Mouse (Mus musculus): ENCODE data around the gene Grk2.

Grk2 gene

GRCm38 (mm10) chr19:4302936-4303639 lies 2.9 kb downstream of the Grk2 start:
- peak; percentile 98 for DNase-seq

- DNase-seq, result peak; percentile 65
Observed at GRCm38 (mm10) chr19:4301735-4302651, 4.0 kb downstream of the Grk2 start.

GRCm38 (mm10) chr19:4300852-4301734 lies 4.9 kb downstream of the Grk2 start:
- DNase-seq, result peak; percentile 58

GRCm38 (mm10) chr19:4300271-4300704 lies 5.7 kb downstream of the Grk2 start:
- peak; percentile 67 for DNase-seq

GRCm38 (mm10) chr19:4299574-4300270 lies 6.3 kb downstream of the Grk2 start:
- DNase-seq, result no peak

GRCm38 (mm10) chr19:4299126-4299525 lies 6.9 kb downstream of the Grk2 start:
- no peak for DNase-seq

GRCm38 (mm10) chr19:4298322-4299121 lies 7.5 kb downstream of the Grk2 start:
- no peak for DNase-seq

- no peak for DNase-seq
Observed at GRCm38 (mm10) chr19:4297851-4298250, 8.2 kb downstream of the Grk2 start.

GRCm38 (mm10) chr19:4296611-4297010 lies 9.4 kb downstream of the Grk2 start:
- DNase-seq, result no peak

- DNase-seq, result no peak
Observed at GRCm38 (mm10) chr19:4295391-4295790, 10.6 kb downstream of the Grk2 start.

GRCm38 (mm10) chr19:4294381-4295097 lies 11.5 kb downstream of the Grk2 start:
- DNase-seq, result no peak

- no peak for DNase-seq
Observed at GRCm38 (mm10) chr19:4291161-4291560, 14.9 kb downstream of the Grk2 start.

GRCm38 (mm10) chr19:4290749-4291148 lies 15.3 kb downstream of the Grk2 start:
- no peak for DNase-seq

- no peak for DNase-seq
Observed at GRCm38 (mm10) chr19:4283653-4284052, 22.4 kb downstream of the Grk2 start.

- peak; percentile 89 for DNase-seq
Observed at GRCm38 (mm10) chr19:4282898-4283553, 23.0 kb downstream of the Grk2 start, which contains the start of gene Ankrd13d. Gene Ankrd13d, minus strand, starts transcription at chr19:4283137.

GRCm38 (mm10) chr19:4280425-4280824 lies 25.6 kb downstream of the Grk2 start:
- DNase-seq, result no peak

GRCm38 (mm10) chr19:4279487-4279886 lies 26.5 kb downstream of the Grk2 start:
- no peak for DNase-seq

GRCm38 (mm10) chr19:4270972-4271371 lies 35.0 kb downstream of the Grk2 start:
- no peak for DNase-seq

- DNase-seq, result no peak
Observed at GRCm38 (mm10) chr19:4270187-4270586, 35.8 kb downstream of the Grk2 start.

Measured in cerebellum, adult 9-10 months (tissue).